Mouse (Mus musculus) layer of hippocampus, adult 18-20 months (tissue): ENCODE measurements around the gene Bcam. TPM values are rescaled to one million over a fixed set of nuclear protein-coding genes. Genes with fewer than 3 reads are reported as not detected.

Experiments
- DNase-seq, 2 experiments: peaks; one replicate each; pipeline ENCODE4 v3.0.0; 2022; ENCODE audit warnings: low spot score in 2 of 2
- total RNA-seq, 2 experiments: library from RNA; stranded (reverse); gene quantifications; 2 replicates each; pipeline ENCODE4 v1.2.3; 2021

Bcam gene
- total RNA-seq, 2 experiments from 2014 or later = 12.4 to 12.9 TPM

- DNase-seq = no peak
Measured at GRCm38 (mm10) chr7:19785874-19786458, 15.2 kb upstream of the Bcam start.

- DNase-seq = no peak
Measured at GRCm38 (mm10) chr7:19784764-19785535, 14.1 kb upstream of the Bcam start.

GRCm38 (mm10) chr7:19783630-19784029 is 12.8 kb upstream of the Bcam start:
- no peak for DNase-seq

- no peak for DNase-seq
Measured at GRCm38 (mm10) chr7:19782645-19783044, 11.8 kb upstream of the Bcam start.

- DNase-seq = no peak
Measured at GRCm38 (mm10) chr7:19781741-19782140, 10.9 kb upstream of the Bcam start.

GRCm38 (mm10) chr7:19779903-19780302 is 9.1 kb upstream of the Bcam start:
- DNase-seq = no peak

- no peak for DNase-seq
Measured at GRCm38 (mm10) chr7:19778645-19779044, 7.8 kb upstream of the Bcam start.

GRCm38 (mm10) chr7:19777049-19777723 is 6.4 kb upstream of the Bcam start:
- DNase-seq = no peak

GRCm38 (mm10) chr7:19771682-19772081 is 866 bp upstream of the Bcam start:
- no peak for DNase-seq

- DNase-seq = peak; percentile 20 to 40
Measured at GRCm38 (mm10) chr7:19770375-19770754, 451 bp downstream of the Bcam start.

GRCm38 (mm10) chr7:19769434-19770374 is 1.1 kb downstream of the Bcam start:
- no peak for DNase-seq

- DNase-seq = no peak
Measured at GRCm38 (mm10) chr7:19769001-19769400, 1.8 kb downstream of the Bcam start.

- no peak for DNase-seq
Measured at GRCm38 (mm10) chr7:19768251-19768650, 2.6 kb downstream of the Bcam start.

- no peak for DNase-seq
Measured at GRCm38 (mm10) chr7:19764581-19764980, 6.2 kb downstream of the Bcam start.

GRCm38 (mm10) chr7:19763829-19764477 is 6.9 kb downstream of the Bcam start:
- no peak for DNase-seq

- no peak for DNase-seq
Measured at GRCm38 (mm10) chr7:19762283-19762682, 8.5 kb downstream of the Bcam start.

- no peak for DNase-seq
Measured at GRCm38 (mm10) chr7:19760021-19760420, 10.8 kb downstream of the Bcam start.

GRCm38 (mm10) chr7:19758623-19759022 is 12.2 kb downstream of the Bcam start:
- DNase-seq = no peak

GRCm38 (mm10) chr7:19755851-19756786 is 14.7 kb downstream of the Bcam start:
- no peak for DNase-seq

- DNase-seq = no peak
Measured at GRCm38 (mm10) chr7:19755008-19755407, 15.8 kb downstream of the Bcam start.
